Mouse (Mus musculus) myocyte (in vitro differentiated cells): ENCODE results near the gene Prdm11. TPM values are rescaled to one million over a fixed set of nuclear protein-coding genes. Genes with fewer than 3 reads are reported as not detected.

Experiments
- H3K27me3 ChIP-seq: one replicate; pipeline ENCODE4 v1.6.1; 2011; ENCODE audit not compliant: control insufficient read depth, insufficient read depth, insufficient read length
- H3K36me3 ChIP-seq: one replicate; pipeline ENCODE4 v1.6.1; 2011; ENCODE audit not compliant: control insufficient read depth, insufficient read depth
- H3K4me2 ChIP-seq: one replicate; pipeline ENCODE4 v1.6.1; 2011; ENCODE audit warnings: low read depth, control low read depth
- H3K4me3 ChIP-seq: one replicate; pipeline ENCODE4 v1.5.1; 2011; ENCODE audit warnings: mild to moderate bottlenecking, control low read depth, moderate library complexity
- H3K79me2 ChIP-seq: one replicate; pipeline ENCODE4 v1.6.1; 2011; ENCODE audit not compliant: control insufficient read depth, insufficient read depth
- H3ac ChIP-seq: one replicate; pipeline ENCODE4 v1.6.1; 2011; ENCODE audit not compliant: control insufficient read depth, insufficient read length
- CEBPB ChIP-seq: IDR thresholded peaks from 2 replicates; pipeline ENCODE4 v1.6.1; 2011; ENCODE audit warnings: mild to moderate bottlenecking, moderate library complexity; ENCODE audit not compliant: poor library complexity, insufficient read depth, severe bottlenecking
- E2F4 ChIP-seq: IDR thresholded peaks from one replicate; pipeline ENCODE4 v1.6.1; 2011; ENCODE audit warnings: mild to moderate bottlenecking, control low read depth, moderate library complexity; ENCODE audit not compliant: insufficient read depth
- MAX ChIP-seq: IDR thresholded peaks from one replicate; pipeline ENCODE4 v1.6.1; 2011; ENCODE audit warnings: low read depth, mild to moderate bottlenecking, control low read depth
- MYOD1 ChIP-seq, 3 experiments: IDR thresholded peaks; one replicate each; pipeline ENCODE4 v1.6.1; 2011; ENCODE audit warnings: control low read depth in 2 of 3, low read depth in 2 of 3, mild to moderate bottlenecking in 2 of 3, moderate library complexity in 1 of 3; ENCODE audit not compliant: insufficient read length in 2 of 3, control insufficient read depth in 1 of 3
- MYOG ChIP-seq, 3 experiments: IDR thresholded peaks; one replicate each; pipeline ENCODE4 v1.6.1; 2011; ENCODE audit warnings: control low read depth in 2 of 3, low read depth in 2 of 3, mild to moderate bottlenecking in 2 of 3; ENCODE audit not compliant: insufficient read length in 2 of 3, control insufficient read depth in 1 of 3, insufficient read depth in 1 of 3
- POLR2A ChIP-seq: IDR thresholded peaks from one replicate; pipeline ENCODE4 v1.6.1; 2011; ENCODE audit warnings: low read depth, mild to moderate bottlenecking, control low read depth, moderate library complexity; ENCODE audit not compliant: insufficient read length
- POLR2AphosphoS2 ChIP-seq: IDR thresholded peaks from one replicate; pipeline ENCODE4 v1.6.1; 2011; ENCODE audit warnings: low read depth, control low read depth; ENCODE audit not compliant: insufficient read length
- REST ChIP-seq: IDR thresholded peaks from one replicate; pipeline ENCODE4 v1.6.1; 2011; ENCODE audit warnings: mild to moderate bottlenecking, control low read depth, moderate library complexity; ENCODE audit not compliant: insufficient read depth, insufficient read length
- SRF ChIP-seq: IDR thresholded peaks from one replicate; pipeline ENCODE4 v1.6.1; 2011; ENCODE audit warnings: low read depth; ENCODE audit not compliant: control insufficient read depth, insufficient read length
- TCF12 ChIP-seq: IDR thresholded peaks from one replicate; pipeline ENCODE4 v1.6.1; 2011; ENCODE audit warnings: mild to moderate bottlenecking, control low read depth; ENCODE audit not compliant: poor library complexity, insufficient read depth, severe bottlenecking
- TCF3 ChIP-seq: IDR thresholded peaks from one replicate; pipeline ENCODE4 v1.6.1; 2011; ENCODE audit warnings: low read depth, control low read depth; ENCODE audit not compliant: insufficient read length
- USF1 ChIP-seq: IDR thresholded peaks from one replicate; pipeline ENCODE4 v1.6.1; 2011; ENCODE audit warnings: low read depth, mild to moderate bottlenecking, control low read depth, moderate library complexity
- polyA plus RNA-seq: library from polyadenylated mRNA; unstranded; fragments of >200 nt; fragmentation: generic; extraction: Trizol; gene quantifications from one replicate; pipeline ENCODE4 v1.2.1, GENCODE M21; 2012; ENCODE audit warnings: missing spikeins

Gene Prdm11
- polyA plus RNA-seq, 1 experiment = 0.78 TPM

GRCm38 (mm10) chr2:93068942-93069341 lies 23.0 kb upstream of the Prdm11 start:
- Histone ChIP-seq H3ac (no peak overlapping the region), H3K36me3 (no peaks in the 10 kb centered on the region), H3K4me3 (no peak overlapping the region), H3K79me2 (no peaks in the 10 kb centered on the region), H3K27me3 (peaks cover 46% of the 10 kb centered on the region), H3K4me2 (no peak overlapping the region)
- TF ChIP-seq MYOD1 (IDR thresholded peaks at IDR 0.05; ENCODE audit: control insufficient read depth in 1 of 3, insufficient read length in 2 of 3, low read depth in 2 of 3) = no peak
- TF ChIP-seq USF1 = no peak
- TF ChIP-seq TCF3 = no peak
- no peak for TF ChIP-seq E2F4
- TF ChIP-seq POLR2AphosphoS2 = no peak
- no peak for TF ChIP-seq MAX
- TF ChIP-seq TCF12 = no peak
- TF ChIP-seq REST = no peak
- TF ChIP-seq SRF = no peak
- no peak for TF ChIP-seq POLR2A
- no peak for TF ChIP-seq CEBPB

GRCm38 (mm10) chr2:93063347-93063746 lies 17.4 kb upstream of the Prdm11 start:
- no peaks in the 10 kb centered on the region for H3K36me3 ChIP-seq
- H3K79me2 ChIP-seq = no peaks in the 10 kb centered on the region
- TF ChIP-seq MYOG (IDR thresholded peaks at IDR 0.05; ENCODE audit: control insufficient read depth in 1 of 3, insufficient read depth in 1 of 3, insufficient read length in 2 of 3, low read depth in 2 of 3) (no peak), USF1 (no peak)
- H3K4me2 ChIP-seq = no peak overlapping the region
- no peak overlapping the region for H3ac ChIP-seq
- H3K4me3 ChIP-seq = no peak overlapping the region
- peaks cover 42% of the 10 kb centered on the region for H3K27me3 ChIP-seq

GRCm38 (mm10) chr2:93051873-93052272 lies 5.9 kb upstream of the Prdm11 start:
- H3K79me2 ChIP-seq = no peaks in the 10 kb centered on the region
- H3K36me3 ChIP-seq = no peaks in the 10 kb centered on the region
- no peak overlapping the region for H3K4me2 ChIP-seq
- H3K27me3 ChIP-seq = no peaks in the 10 kb centered on the region
- no peak overlapping the region for H3ac ChIP-seq
- no peak overlapping the region for H3K4me3 ChIP-seq
- no peak for TF ChIP-seq REST
- no peak for TF ChIP-seq CEBPB
- TF ChIP-seq TCF3 = no peak
- no peak for TF ChIP-seq USF1
- TF ChIP-seq MYOG (IDR thresholded peaks at IDR 0.05; ENCODE audit: control insufficient read depth in 1 of 3, insufficient read depth in 1 of 3, insufficient read length in 2 of 3, low read depth in 2 of 3) = no peak
- no peak for TF ChIP-seq MAX
- no peak for TF ChIP-seq MYOD1 (IDR thresholded peaks at IDR 0.05; ENCODE audit: control insufficient read depth in 1 of 3, insufficient read length in 2 of 3, low read depth in 2 of 3)
- TF ChIP-seq POLR2AphosphoS2 = no peak
- no peak for TF ChIP-seq E2F4
- TF ChIP-seq SRF = no peak
- TF ChIP-seq TCF12 = no peak
- TF ChIP-seq POLR2A = no peak

GRCm38 (mm10) chr2:93048601-93049323 lies 2.8 kb upstream of the Prdm11 start:
- Histone ChIP-seq H3K36me3 (no peaks in the 10 kb centered on the region), H3K4me3 (no peak overlapping the region), H3K27me3 (no peaks in the 10 kb centered on the region), H3K4me2 (no peak overlapping the region), H3K79me2 (no peaks in the 10 kb centered on the region), H3ac (no peak overlapping the region)
- TF ChIP-seq E2F4 (no peak), MAX (no peak), REST (no peak), USF1 (no peak), MYOG (IDR thresholded peaks at IDR 0.05; ENCODE audit: control insufficient read depth in 1 of 3, insufficient read depth in 1 of 3, insufficient read length in 2 of 3, low read depth in 2 of 3) (peak; percentile 33 to 86 (median 78)), SRF (no peak), TCF12 (peak; percentile 63), CEBPB (peak; percentile 19; the same call in 1 of the 2 replicates), MYOD1 (IDR thresholded peaks at IDR 0.05; ENCODE audit: control insufficient read depth in 1 of 3, insufficient read length in 2 of 3, low read depth in 2 of 3) (peak; percentile 44 to 85 (median 62)), POLR2AphosphoS2 (no peak)

GRCm38 (mm10) chr2:93047491-93048050 lies 1.6 kb upstream of the Prdm11 start:
- H3K27me3 ChIP-seq = no peaks in the 10 kb centered on the region
- TF ChIP-seq POLR2A (no peak), E2F4 (no peak), MYOG (IDR thresholded peaks at IDR 0.05; ENCODE audit: control insufficient read depth in 1 of 3, insufficient read depth in 1 of 3, insufficient read length in 2 of 3, low read depth in 2 of 3) (no peak), MAX (no peak), MYOD1 (IDR thresholded peaks at IDR 0.05; ENCODE audit: control insufficient read depth in 1 of 3, insufficient read length in 2 of 3, low read depth in 2 of 3) (no peak), TCF12 (no peak), CEBPB (no peak), SRF (no peak), POLR2AphosphoS2 (no peak), TCF3 (no peak), REST (no peak), USF1 (no peak)
- no peaks in the 10 kb centered on the region for H3K79me2 ChIP-seq

More at GRCm38 (mm10) chr2:93047491-93048050, 1.6 kb upstream of the Prdm11 start:
- no peak overlapping the region for H3ac ChIP-seq
- H3K4me2 ChIP-seq = no peak overlapping the region
- no peak overlapping the region for H3K4me3 ChIP-seq
- H3K36me3 ChIP-seq = no peaks in the 10 kb centered on the region
